ENCODE assay signal across 8 mouse cellular contexts in the genomic region with DNA sequence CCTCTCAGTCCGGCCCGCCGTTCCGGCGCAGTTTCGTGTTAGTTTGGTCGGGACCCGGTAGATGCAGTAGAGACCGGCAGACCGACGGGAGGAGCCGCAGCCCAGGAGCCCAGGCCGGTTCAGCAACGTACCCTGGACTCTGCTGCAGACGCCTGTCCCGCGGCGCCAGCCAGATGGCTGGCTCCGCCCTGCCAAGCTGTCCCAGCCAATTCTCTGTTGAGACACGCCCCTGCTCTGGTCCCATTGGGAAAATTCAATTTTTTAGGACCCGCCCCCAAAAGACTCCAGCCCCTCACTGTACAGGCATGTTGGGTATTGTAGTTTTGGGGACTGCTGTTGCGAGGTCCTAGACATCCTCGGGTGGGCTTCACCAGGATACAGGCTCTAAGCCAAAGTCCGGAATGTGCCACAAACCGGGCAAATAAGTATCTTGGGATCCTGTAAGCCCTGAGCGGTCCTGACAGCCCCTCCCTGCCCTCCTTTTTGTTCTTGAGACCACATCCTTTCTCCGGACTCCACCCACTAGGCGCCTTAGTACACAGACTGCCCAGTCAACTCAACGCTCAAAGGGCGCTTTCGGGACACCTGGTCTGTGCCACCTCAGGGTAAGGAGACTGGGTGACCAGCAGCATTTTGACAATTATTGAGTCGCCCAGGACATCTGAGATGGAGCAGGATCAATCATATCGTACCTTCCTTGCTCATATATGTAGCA. TPM values are rescaled to one million over a fixed set of nuclear protein-coding genes. Genes with fewer than 3 reads are reported as not detected.
DNase-seq lines count a peak whose midpoint lies in the region; ATAC-seq lines count a peak whose summit lies in the region.

No protein-coding gene starts in this region.

- WGBS in forebrain, embryonic 10.5 days = 5% methylated on average over 33 of the region's 33 CpGs
- WGBS in heart, embryonic 16.5 days = 4% methylated on average over 33 of the region's 33 CpGs
- 2% methylated on average over 33 of the region's 33 CpGs for WGBS in liver, embryonic 15.5 days (ENCODE audit: insufficient replicate concordance)
- 4% methylated on average over 33 of the region's 33 CpGs for WGBS in neural tube, embryonic 12.5 days

- peaks cover 48% of the 10 kb centered on the region for H3K4me1 ChIP-seq in forebrain, embryonic 10.5 days
- H3K4me1 ChIP-seq in heart, embryonic 16.5 days (ENCODE audit: control insufficient read depth, insufficient read depth, low read length) = peaks cover 43% of the 10 kb centered on the region
- H3K4me1 ChIP-seq in liver, embryonic 15.5 days (replicated peaks) = peaks cover 42% of the 10 kb centered on the region
- peaks cover 26% of the 10 kb centered on the region for H3K4me1 ChIP-seq in neural tube, embryonic 12.5 days

- DNase-seq in c-Kit-positive CD71-negative TER-119-negative erythroid progenitor cells, embryonic 14.5 days (ENCODE audit: low read depth) = peak; percentile 91
- peak; percentile 89 for DNase-seq in forebrain, embryonic 10.5 days (ENCODE audit: extremely low spot score, low spot score)
- peak; percentile 95 to 98 for DNase-seq in kidney, postnatal 36 days
- peak; percentile 87 for DNase-seq in telencephalon, adult 2 months (ENCODE audit: low read depth, low spot score)

- peaks cover 9% of the 10 kb centered on the region for H3K36me3 ChIP-seq in forebrain, embryonic 10.5 days (replicated peaks)
- peaks cover 4% of the 10 kb centered on the region; the same call in 1 of the 2 replicates for H3K36me3 ChIP-seq in heart, embryonic 16.5 days (ENCODE audit: control insufficient read depth, insufficient read depth)
- H3K36me3 ChIP-seq in liver, embryonic 15.5 days (replicated peaks) = 0 out of 2 replicates have a peak, but pooled peaks cover under 1% of the 10 kb centered on the region
- no peaks in the 10 kb centered on the region for H3K36me3 ChIP-seq in neural tube, embryonic 12.5 days

- peak; percentile 47 for ATAC-seq in CD4-positive, CD25-positive, alpha-beta regulatory T cell, adult 4 months
- peak; percentile 84 for ATAC-seq in heart, embryonic 16.5 days (replicated peaks; ENCODE audit: extremely low read depth, insufficient read depth, low FRiP score)
- ATAC-seq in liver, embryonic 15.5 days (ENCODE audit: insufficient read depth) = peak; percentile 79
- ATAC-seq in neural tube, embryonic 12.5 days (ENCODE audit: low FRiP score, low read depth) = peak; percentile 93

- peak overlapping the region; percentile 70 for H3K4me2 ChIP-seq in heart, embryonic 16.5 days (ENCODE audit: low read depth, low read length)
- H3K4me2 ChIP-seq in liver, embryonic 15.5 days = peak overlapping the region; percentile 77
- peak overlapping the region; percentile 72 for H3K4me2 ChIP-seq in neural tube, embryonic 12.5 days (replicated peaks)

- H3K27ac ChIP-seq in forebrain, embryonic 10.5 days = peak overlapping the region; percentile 89
- peak overlapping the region; percentile 72 for H3K27ac ChIP-seq in heart, embryonic 16.5 days (ENCODE audit: low read length)
- no peak overlapping the region for H3K27ac ChIP-seq in liver, embryonic 15.5 days (replicated peaks)
- H3K27ac ChIP-seq in neural tube, embryonic 12.5 days = no peak overlapping the region

- H3K9me3 ChIP-seq in forebrain, embryonic 10.5 days = no peaks in the 10 kb centered on the region
- H3K9me3 ChIP-seq in heart, embryonic 16.5 days (replicated peaks; ENCODE audit: control insufficient read depth, low read length) = no peaks in the 10 kb centered on the region
- no peaks in the 10 kb centered on the region for H3K9me3 ChIP-seq in liver, embryonic 15.5 days (replicated peaks)
- no peaks in the 10 kb centered on the region for H3K9me3 ChIP-seq in neural tube, embryonic 12.5 days

- H3K27me3 ChIP-seq in forebrain, embryonic 10.5 days (ENCODE audit: poor library complexity, severe bottlenecking) = no peaks in the 10 kb centered on the region
- no peaks in the 10 kb centered on the region for H3K27me3 ChIP-seq in heart, embryonic 16.5 days (ENCODE audit: control insufficient read depth, insufficient read depth, low read length)
- H3K27me3 ChIP-seq in liver, embryonic 15.5 days = no peaks in the 10 kb centered on the region
- 0 out of 2 replicates have a peak, but pooled peaks cover 4% of the 10 kb centered on the region for H3K27me3 ChIP-seq in neural tube, embryonic 12.5 days (replicated peaks)

- H3K4me3 ChIP-seq in forebrain, embryonic 10.5 days = peak overlapping the region; percentile 70
- H3K4me3 ChIP-seq in heart, embryonic 16.5 days (ENCODE audit: low read length) = peak overlapping the region; percentile 83
- H3K4me3 ChIP-seq in liver, embryonic 15.5 days (replicated peaks) = peak overlapping the region; percentile 63
- H3K4me3 ChIP-seq in neural tube, embryonic 12.5 days = peak overlapping the region; percentile 47

- H3K9ac ChIP-seq in heart, embryonic 16.5 days (ENCODE audit: low read length) = peak overlapping the region; percentile 89
- H3K9ac ChIP-seq in liver, embryonic 15.5 days = peak overlapping the region; percentile 54
- H3K9ac ChIP-seq in neural tube, embryonic 12.5 days = peak overlapping the region; percentile 63

RNA-seq across cellular contexts. Expression of a gene that starts 1.1 kb away (rescaled TPM):
- under 1 TPM; 0.16 to 0.65 TPM for polyA plus RNA-seq in CD4-positive, CD25-positive, alpha-beta regulatory T cell, adult 4 months (2017; shearing (Covaris generic))
- 35.1 and 40.2 TPM in 2 replicates for polyA plus RNA-seq in forebrain, embryonic 10.5 days (2016; fragmentation: Nextera tagmentation; extraction: Ambion mirVana)
- polyA plus RNA-seq in heart, embryonic 16.5 days (2015; fragmentation: Nextera tagmentation; extraction: Ambion mirVana) = 93.9 and 104 TPM in 2 replicates
- polyA plus RNA-seq in liver, embryonic 15.5 days (2015; fragmentation: Nextera tagmentation; extraction: Ambion mirVana) = 12.7 and 12.9 TPM in 2 replicates
- polyA plus RNA-seq in neural tube, embryonic 12.5 days (2016; fragmentation: Nextera tagmentation; extraction: Ambion mirVana) = 34.3 and 37.9 TPM in 2 replicates

RNA-seq across cellular contexts. Expression of a gene that starts 24.8 kb away (rescaled TPM):
- 1 to 10 TPM; 7.6 to 8.9 TPM for polyA plus RNA-seq in CD4-positive, CD25-positive, alpha-beta regulatory T cell, adult 4 months (2017; shearing (Covaris generic))
- 36.1 and 37.9 TPM in 2 replicates for polyA plus RNA-seq in forebrain, embryonic 10.5 days (2016; fragmentation: Nextera tagmentation; extraction: Ambion mirVana)
- polyA plus RNA-seq in heart, embryonic 16.5 days (2015; fragmentation: Nextera tagmentation; extraction: Ambion mirVana) = 119 and 126 TPM in 2 replicates
- 9.9 and 10.5 TPM in 2 replicates for polyA plus RNA-seq in liver, embryonic 15.5 days (2015; fragmentation: Nextera tagmentation; extraction: Ambion mirVana)
- polyA plus RNA-seq in neural tube, embryonic 12.5 days (2016; fragmentation: Nextera tagmentation; extraction: Ambion mirVana) = 61.8 and 69.1 TPM in 2 replicates

RNA-seq across cellular contexts. Expression of a gene that starts 34.6 kb away (rescaled TPM):
- under 1 TPM in 1 of 2 experiments, not detected in 1; 0.13 TPM for polyA plus RNA-seq in CD4-positive, CD25-positive, alpha-beta regulatory T cell, adult 4 months (2017; shearing (Covaris generic))
- polyA plus RNA-seq in forebrain, embryonic 10.5 days (2016; fragmentation: Nextera tagmentation; extraction: Ambion mirVana) = 0.20 and 0.21 TPM in 2 replicates
- 10.9 and 12.1 TPM in 2 replicates for polyA plus RNA-seq in heart, embryonic 16.5 days (2015; fragmentation: Nextera tagmentation; extraction: Ambion mirVana)
- polyA plus RNA-seq in liver, embryonic 15.5 days (2015; fragmentation: Nextera tagmentation; extraction: Ambion mirVana) = 0.89 and 0.90 TPM in 2 replicates
- 1.2 and 1.3 TPM in 2 replicates for polyA plus RNA-seq in neural tube, embryonic 12.5 days (2016; fragmentation: Nextera tagmentation; extraction: Ambion mirVana)

RNA-seq across cellular contexts. Expression of a gene that starts 51.2 kb away (rescaled TPM):
- polyA plus RNA-seq in CD4-positive, CD25-positive, alpha-beta regulatory T cell, adult 4 months (2017; shearing (Covaris generic)) = under 1 TPM in 1 of 2 experiments, not detected in 1; 0.20 TPM
- 1.4 TPM in 2 replicates for polyA plus RNA-seq in forebrain, embryonic 10.5 days (2016; fragmentation: Nextera tagmentation; extraction: Ambion mirVana)
- 0.20 and 0.22 TPM in 2 replicates for polyA plus RNA-seq in heart, embryonic 16.5 days (2015; fragmentation: Nextera tagmentation; extraction: Ambion mirVana)
- polyA plus RNA-seq in liver, embryonic 15.5 days (2015; fragmentation: Nextera tagmentation; extraction: Ambion mirVana) = 0.06 and 0.07 TPM in 2 replicates
- polyA plus RNA-seq in neural tube, embryonic 12.5 days (2016; fragmentation: Nextera tagmentation; extraction: Ambion mirVana) = 1.0 and 1.3 TPM in 2 replicates

Comparison
In these comparisons a context has a peak if more than half of its experiments do, and no peak if none do; other contexts are left out.
1. H3K27ac ChIP-seq: peak in forebrain, embryonic 10.5 days (single experiment) and heart, embryonic 16.5 days (single experiment); none in liver, embryonic 15.5 days (single experiment) and neural tube, embryonic 12.5 days (single experiment).
2. Peak in every context shown above with its lines, with median percentiles within 50 percentile points of each other: ATAC-seq, DNase-seq, H3K4me3 ChIP-seq, H3K4me2 ChIP-seq and H3K9ac ChIP-seq.